Mouse (Mus musculus) CD4-positive, CD25-positive, alpha-beta regulatory T cell, adult 4 months (primary cell): ENCODE results near the gene Whamm. TPM values are rescaled to one million over a fixed set of nuclear protein-coding genes. Genes with fewer than 3 reads are reported as not detected.

ENCODE experiments used
- ATAC-seq: one replicate; pipeline ENCODE4 v1.8.0; 2017
- polyA plus RNA-seq, 2 experiments: library from polyadenylated mRNA; unstranded; fragments of 100-300 nt; shearing (Covaris generic); gene quantifications; one replicate each; pipeline ENCODE4 v1.2.1; 2017

Whamm gene
- polyA plus RNA-seq, 2 experiments from 2014 or later = 3.1 to 5.5 TPM

DNA sequence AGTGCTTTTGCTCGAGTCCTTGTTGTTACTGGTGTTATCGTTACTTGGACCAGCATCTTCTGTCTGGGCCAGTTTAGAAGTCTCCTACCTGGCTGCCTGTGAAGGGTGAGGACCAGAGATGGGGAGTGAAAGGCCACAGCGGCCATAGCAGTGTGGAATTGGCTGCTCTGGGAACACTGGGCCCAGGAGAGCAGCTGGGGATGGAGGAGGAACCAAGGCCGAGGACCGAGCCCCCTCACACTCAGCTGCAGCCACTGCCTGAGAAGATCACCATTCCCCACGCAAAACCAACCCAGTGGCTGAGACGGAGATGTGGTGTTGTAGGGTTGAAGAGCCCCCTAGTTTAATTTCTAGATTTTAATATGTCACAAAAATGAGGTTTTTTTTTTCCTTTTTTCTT lies 6.3 kb upstream of the Whamm start:
- ATAC-seq = no peak

DNA sequence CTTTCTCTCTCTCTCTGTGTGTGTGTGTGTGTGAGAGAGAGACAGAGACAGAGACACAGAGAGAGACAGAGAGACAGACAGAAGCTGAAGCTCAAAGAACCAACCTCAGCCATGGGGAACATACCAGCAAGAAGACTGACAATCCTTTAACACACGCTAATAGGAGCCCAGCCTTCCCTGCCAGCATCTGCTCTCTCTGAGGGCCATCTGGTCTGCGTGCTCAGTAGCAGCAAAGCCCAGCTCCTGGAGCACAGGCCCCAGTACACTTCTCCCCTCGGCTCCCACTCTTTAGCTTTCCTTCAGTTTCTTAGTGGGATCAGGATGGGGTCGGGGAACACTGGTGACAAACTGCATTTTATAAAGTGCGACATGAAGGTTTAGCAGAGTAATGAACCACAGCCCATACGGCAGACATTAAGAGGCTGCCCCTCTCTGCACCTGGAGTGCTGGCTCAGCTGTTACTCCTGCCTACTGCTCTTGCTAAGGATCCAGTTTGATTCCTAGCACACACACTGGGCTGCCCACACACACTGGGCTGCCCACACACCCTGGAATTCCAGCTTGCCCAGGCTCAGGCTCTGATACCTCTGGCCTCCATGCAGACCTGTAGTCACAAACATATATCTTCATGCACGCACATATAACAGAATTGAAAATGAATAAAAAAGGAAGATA lies 5.5 kb upstream of the Whamm start:
- ATAC-seq = no peak

DNA sequence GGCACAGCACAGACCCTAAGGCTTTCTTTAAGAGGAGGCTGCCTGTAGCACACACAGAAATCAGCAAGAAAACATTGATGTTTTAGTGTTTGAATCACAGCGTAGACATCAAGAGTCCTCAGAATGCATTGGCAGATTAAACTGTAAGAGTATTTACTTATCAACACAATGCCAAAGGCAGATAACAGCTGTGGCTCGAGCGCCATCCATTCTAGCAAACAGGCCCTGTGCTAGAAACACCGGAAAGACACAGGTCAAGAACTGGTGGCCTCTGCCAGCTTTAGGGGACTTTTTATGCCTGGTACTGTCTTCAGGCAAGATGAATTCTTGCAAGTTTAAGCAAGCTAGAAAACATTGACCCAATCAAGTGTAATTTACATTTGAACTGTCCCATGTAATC lies 4.7 kb upstream of the Whamm start:
- ATAC-seq = no peak

DNA sequence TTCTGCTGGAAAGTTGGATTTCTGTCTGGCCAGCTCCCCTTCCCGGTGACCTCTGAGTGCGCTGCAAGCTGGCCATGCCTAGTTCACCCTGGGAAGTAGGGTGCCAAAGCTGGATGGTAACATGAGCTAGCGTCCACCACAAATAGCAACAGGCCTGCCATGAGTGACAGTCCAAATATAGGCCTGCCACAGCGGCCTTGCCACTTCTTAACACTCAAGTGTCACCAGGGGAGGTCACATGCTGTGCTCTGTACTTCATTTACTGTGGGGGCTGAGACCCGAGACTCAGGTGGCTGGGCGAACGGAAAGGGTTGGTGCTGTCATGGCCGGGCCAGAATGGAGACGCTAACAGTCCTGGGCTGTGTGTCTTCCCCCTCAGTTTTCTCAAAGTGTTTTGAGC lies 4.2 kb upstream of the Whamm start, which contains the start of gene Fsd2:
Fsd2 (minus strand) TSS at position 53 of the 400 bp plus-strand sequence.
- no peak for ATAC-seq

DNA sequence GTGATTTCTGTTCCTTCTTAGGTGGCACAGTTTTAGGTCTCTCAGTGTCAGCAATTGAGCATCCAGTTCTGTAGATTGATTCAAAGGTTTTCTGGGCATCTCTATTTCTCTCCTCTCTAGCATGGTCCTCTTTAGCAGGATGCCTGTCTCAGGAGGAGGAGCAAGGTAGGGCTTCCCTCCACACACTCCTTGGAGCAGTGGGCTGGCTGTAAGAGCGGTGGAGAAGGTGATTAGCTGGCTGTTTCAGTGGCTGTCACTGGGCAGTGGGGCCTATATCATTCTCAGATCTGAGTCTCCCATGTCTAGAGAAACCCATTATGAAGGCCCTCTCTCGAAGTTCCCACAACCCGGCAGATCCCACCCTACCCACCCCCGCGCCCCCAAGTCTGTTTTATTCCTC lies 3.7 kb upstream of the Whamm start:
- no peak for ATAC-seq

DNA sequence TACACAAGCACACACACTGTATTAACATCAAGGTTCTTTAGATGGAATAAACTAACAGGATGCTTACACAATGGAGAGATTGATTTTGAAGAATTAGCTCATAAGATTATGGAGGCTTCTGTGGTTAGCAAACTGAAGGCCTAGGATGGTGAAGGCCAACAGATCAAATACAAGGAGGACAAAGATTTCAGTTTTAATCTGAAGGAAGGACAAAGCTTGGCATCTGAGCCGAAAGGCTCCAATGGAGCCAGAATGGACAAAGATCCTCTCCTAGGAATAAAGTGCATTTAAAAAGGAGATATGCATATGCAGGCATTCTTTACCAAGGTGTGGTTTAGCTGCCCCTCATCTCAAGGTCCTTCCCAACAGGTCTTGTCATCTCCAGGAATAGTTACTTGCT lies 1.2 kb upstream of the Whamm start:
- ATAC-seq = no peak

DNA sequence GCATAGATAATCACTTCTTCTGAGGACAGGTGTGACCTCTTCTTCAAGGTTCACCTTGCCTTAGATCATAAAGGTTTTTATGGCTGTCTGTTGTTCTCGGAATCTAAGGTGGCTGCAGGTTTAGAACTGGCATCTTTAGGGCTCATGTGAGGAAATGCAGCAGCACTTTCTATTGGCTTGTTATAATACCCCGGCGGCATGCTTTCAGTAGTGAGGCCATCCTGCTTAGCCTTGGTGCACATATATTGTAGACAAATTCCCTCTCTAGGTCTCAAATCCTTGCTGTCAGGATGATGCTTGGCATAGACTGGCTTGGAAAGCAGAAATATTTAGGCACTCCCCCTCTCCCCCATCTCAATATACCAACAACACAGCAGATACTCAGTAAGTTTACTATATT lies 795 bp upstream of the Whamm start:
- ATAC-seq = no peak

DNA sequence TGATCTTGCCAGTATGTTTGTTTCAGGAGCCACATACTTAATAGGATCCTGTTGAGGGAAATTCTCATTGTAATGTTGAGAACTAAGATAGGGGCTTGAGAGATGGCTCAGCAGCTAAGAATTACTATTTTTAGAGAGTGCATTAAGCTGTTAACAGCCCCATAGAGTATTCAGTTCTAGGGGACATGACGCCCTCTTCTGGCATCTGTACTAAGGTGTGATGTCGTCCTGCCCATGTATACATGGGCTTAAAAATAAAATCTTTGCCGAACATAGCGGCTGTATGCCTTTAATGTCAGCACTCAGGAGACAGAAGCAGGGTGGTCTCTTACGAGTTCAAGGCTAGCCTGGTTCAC lies 336 bp upstream of the Whamm start:
- ATAC-seq = peak; percentile 32

DNA sequence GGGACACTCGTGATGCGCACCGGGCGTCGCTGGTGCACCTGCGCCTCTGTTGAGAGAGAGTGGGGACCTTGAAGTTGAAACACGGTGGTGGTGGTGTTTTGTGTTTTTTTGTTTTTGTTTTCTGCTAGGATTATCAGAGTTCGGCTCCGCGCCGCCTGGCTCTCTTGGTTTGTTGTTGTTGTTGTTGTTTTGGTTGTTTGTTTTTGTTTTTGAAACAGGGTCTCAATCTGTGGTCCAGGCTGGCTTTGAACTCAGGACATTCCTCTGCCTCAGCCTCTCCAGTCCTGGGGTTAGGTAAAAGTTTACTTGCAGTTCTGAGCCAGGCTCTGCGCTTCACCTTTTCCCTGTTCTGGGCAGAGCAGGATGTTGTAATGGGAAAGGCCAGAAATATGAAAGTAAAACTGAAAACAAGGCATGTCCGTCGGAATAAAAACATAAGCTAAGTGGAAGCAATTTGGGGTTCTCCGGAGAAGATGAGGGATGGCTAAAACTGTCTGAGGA lies 925 bp downstream of the Whamm start:
- no peak for ATAC-seq

DNA sequence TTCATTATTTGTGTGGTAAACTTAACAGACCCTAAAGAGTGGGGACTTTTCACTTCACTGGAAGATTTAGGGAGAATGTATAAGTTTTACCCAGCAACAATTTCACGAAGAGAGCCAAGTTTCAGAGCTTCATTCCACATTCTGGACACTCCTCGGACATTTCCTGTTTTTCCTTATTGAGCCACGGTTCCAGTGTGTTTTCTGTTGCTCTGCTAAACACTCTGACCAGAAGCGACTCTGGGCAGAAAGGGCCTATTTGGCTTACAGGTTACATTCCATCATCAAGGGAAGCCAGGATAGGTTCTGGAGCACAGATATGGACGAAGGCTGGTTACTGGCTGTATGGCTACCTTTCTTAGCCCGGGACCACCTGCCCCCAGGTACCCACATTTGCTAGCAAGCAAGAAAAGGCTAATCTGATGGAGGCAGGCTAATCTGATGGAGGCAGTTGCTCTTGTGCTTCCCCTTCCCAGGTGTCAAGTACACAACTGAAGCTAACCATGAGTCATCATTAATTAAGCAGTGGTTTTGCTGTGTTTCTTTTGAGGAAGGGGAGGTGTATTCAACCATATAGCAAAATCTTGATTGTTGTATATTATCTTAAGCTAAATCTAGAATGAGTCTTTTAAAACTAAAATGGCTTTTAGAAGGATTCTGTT lies 1.7 kb downstream of the Whamm start:
- no peak for ATAC-seq

DNA sequence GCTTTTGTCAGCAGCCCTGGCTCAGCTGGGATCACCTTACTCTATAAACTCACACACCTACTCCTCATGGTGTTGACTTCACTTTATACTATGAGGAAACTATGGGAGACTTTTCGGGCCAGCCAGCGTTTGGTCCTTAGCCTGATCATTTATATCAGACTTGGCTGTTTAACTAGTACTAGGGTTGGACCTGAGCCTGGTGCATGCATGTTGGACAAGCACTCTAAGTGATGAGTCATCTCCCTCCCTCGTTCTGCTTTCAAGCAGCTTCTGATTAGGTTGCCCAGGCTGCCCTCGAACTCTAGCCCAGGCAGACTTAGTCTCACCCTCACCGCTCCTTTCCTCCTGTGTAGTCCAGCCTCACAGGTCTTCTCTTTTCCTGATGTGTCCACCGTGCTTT lies 2.3 kb downstream of the Whamm start:
- ATAC-seq = no peak

DNA sequence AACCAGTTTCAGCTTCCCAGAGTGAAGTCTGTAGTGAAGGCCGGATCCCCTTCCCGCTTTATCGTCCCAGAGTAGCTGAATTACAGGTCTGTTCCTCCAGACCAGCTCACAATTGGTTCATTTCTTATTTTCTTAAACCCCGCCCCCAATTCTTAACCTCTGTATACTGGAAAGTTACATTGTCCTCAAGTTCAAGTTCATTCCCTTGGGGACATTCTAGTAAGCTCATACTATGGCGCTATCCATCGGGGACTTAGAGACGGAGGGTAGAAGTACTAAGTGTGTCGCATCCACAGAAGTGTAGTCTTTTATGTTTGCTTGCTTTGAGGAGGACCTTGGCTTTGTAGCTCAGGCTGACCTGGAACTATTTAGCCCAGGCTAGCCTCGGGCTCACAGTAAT lies 2.8 kb downstream of the Whamm start:
- no peak for ATAC-seq

DNA sequence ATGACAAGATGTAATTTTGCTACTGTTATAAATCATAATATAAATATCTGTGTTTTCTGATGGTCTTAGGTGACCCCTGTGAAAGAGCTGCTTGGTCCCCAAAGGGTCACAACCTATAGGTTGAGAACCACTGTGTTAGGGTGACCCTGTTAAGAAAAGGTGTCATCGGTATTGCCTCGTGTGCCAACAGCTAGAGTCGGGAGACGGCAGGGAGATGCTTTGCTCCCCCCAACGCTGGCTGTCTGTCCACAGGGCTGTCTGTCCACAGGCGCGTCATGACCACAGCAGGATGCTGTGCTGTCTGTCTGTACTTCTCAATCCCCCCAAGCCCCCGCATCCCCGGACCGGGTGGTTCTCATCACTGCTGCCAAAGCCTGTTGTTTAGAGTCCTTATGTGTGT lies 4.5 kb downstream of the Whamm start:
- ATAC-seq = no peak

DNA sequence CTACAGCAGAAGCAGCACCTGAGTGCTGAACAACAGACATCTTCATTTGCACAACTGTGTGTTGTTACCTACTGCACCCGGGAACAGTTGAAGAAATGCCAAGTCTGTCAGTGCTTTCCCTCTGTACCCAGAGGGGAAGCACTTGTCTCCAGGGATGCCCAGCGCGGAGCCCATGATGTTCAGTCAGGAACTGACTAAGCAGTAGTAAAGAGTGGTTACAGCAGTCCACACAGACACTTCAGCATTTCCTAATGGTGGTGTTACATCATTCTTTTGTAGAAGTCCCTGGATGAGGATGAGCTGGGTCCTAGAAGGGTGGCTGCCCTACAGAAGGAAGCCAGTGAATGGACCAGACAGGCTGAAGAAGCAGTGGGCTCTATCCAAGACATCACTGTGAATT lies 6.8 kb downstream of the Whamm start:
- ATAC-seq = no peak

DNA sequence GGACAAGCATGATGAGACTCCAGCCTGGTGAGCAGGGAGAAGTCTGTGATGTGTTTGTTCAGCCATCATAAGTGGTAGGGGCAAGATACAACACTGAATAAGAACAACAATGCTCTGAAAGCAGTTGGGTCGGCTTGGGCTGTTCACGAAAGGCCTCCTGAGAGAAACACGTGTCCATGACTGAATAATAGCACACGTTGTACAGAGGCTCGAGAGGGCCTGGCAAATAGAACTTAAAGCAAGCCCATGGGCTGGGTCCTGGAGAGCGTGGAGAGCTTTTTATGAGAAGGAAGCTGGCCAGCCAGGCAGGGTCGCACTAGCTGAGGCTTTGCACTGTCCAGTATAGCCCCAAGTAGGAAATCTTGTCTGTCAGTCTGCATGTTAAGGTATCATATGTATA lies 7.3 kb downstream of the Whamm start:
- ATAC-seq = no peak

DNA sequence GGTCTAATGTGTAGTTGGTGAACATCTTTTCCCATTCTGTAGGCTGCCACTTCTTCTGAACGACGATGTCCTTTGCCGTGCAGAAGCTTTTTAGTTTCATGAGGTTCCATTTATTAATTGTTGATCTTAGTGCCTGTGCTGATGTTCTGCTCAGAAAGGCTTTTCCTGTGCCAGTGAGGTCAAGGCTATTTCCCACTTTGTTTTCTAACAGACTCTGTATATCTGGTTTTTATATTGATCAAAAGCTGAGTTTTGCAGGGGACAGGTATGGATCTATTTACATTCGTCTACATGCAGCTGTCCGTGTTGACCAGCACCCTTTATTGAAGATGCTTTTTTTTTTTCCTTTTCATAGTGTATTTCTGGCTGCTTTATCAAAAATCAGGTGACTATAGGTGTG lies 8.2 kb downstream of the Whamm start:
- no peak for ATAC-seq

DNA sequence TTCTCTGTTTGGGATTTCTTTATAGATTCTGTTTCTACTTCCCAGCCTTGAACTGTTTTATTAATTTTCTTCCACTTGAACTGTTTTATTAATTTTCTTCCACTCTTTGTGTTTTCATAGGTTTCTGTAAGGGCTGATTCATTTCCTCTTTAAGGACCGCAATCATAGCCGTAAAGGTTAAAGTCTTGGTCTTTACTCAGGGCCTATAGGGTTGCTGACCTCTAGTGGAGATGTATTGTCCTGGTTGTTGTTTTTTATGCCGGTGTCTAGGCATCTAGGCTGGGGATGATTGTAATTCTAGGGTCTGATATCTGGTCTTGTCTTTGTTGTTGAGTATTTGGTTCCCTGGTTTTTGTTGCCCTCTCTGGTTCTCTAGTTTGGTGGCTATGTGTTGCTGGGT lies 12.4 kb downstream of the Whamm start:
- ATAC-seq = no peak

DNA sequence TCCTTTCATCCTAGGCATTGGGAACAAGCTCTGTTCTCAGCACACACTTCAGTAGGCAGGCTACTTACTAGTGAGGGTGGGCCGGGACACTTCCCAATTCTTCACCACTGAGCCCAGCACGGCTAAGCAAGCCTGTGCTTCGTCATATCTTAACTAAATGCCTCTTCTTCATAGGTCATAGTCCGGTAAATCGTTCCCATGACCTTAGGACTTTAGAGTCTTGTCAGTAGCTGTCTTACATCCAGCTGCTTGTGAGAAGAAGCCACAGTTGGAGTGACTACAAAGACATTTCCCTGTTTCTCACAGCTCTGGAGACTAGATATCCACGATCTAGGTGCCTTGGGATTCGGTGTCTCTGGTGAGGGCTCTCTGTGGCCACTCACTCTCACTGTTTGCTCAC lies 14.3 kb downstream of the Whamm start:
- no peak for ATAC-seq

DNA sequence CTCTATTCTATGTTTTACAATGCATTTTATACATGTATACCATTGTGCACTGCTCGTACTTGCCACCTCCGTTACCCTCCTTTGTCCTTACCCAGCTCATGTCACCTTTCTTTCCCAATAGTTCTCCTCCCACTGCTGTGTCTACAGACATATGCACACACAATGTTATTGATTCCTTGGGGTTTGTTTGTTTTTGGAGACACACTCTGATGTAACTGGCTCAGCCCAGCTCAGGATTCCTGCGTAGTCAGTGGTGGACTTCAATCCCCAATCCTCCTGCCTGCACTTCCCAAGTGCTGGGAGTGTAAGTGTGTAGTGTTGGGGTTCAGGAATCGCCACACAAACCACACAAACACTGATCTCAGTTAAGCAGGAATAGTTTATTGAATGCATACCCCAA lies 16.2 kb downstream of the Whamm start:
- ATAC-seq = no peak

DNA sequence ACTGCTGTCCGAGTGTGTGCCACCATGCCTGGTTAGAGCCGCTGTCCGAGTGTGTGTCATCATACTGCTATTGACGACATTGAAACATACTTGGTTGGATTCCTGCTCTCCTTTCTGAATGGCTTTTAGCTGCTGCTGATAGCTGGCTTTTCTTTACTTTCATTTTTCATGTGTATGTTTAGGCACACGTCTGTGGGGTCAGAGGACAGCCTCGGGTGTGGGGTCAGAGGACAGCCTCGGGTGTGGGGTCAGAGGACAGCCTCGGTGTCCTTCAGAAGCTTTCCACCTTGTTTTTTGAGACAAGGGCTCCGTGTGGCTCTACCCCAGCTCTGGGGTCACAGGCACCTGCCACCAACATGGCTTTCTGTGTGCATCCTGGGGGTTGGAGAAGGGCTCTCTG lies 21.6 kb downstream of the Whamm start:
- ATAC-seq = no peak

DNA sequence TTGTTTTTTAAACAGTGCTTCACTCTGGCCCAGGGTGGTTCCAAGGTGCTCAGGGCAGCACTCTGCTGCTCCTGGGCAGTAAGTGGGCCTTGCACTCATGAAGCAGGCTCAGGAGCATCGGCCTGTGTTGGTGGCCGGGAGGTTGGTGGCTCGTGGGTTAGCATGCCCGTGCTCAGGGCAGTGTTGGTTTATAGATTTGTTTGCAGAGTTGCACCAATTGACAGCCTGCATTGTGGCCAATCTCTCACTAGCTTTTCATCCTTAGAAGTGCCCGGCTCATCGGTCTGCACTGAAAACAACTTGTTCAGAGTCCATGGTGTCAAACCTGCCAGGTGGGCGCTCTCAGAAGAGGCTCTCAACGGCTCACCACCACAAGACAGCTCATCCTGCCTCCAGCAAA lies 22.3 kb downstream of the Whamm start:
- ATAC-seq = no peak

DNA sequence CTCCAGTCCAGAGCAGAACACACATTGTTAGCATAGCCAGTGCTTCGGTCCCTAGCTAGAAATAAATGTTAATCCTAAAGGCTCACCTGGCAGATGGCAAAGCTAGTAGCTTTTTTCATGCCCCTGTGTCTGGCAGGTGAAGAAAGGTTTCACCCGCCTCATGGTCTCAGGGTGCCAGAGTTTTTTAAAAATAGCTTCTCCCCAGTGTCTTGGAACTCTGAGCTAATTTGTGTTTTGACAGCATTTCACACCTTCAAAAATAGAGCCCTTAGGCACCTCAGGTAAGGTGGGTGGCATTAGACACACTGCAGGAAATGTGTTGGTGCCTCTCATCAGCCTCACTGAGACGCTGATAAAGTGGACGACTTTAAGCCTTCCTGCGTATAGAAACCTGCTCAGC lies 24.0 kb downstream of the Whamm start:
- no peak for ATAC-seq

DNA sequence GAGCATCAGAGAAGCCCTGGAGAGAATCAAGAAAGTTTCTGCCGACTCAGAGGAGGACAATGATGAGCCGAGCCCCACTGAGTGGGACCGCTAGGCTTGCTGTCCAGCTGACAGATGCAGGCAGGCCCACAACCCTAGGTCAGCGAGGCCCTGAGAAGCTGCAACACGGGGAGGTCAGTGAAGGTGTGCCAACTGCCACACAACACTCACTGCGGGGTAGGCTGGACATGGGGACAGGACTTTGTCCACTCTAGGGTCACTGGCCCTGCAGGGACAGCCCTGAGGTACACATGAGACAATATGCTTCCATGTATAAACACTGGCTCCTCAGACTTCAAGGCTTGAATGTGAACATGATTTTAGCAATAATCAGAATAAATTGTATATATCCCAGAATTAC lies 25.0 kb downstream of the Whamm start:
- ATAC-seq = no peak

DNA sequence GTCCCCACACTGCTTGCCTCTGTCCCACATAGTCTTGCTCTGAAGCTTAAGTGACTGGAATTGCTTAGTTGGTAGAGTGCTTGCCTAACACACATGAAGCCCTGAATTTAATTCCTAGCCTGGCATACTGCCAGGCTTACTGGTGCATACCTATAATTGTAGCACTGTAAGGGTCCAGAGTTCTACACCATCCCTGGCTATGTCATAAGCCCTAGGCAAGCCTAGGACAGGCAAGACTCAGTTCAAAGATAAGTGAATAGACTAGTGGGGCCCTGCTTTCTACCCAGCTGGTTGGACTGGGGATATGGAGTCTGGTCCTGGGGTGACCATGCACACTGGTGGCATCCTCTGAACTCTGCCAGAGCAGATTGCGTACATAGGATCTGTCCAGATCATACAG lies 26.6 kb downstream of the Whamm start:
- ATAC-seq = no peak
